Mouse (Mus musculus): ENCODE results near the gene Nip7.

Gene Nip7

DNA sequence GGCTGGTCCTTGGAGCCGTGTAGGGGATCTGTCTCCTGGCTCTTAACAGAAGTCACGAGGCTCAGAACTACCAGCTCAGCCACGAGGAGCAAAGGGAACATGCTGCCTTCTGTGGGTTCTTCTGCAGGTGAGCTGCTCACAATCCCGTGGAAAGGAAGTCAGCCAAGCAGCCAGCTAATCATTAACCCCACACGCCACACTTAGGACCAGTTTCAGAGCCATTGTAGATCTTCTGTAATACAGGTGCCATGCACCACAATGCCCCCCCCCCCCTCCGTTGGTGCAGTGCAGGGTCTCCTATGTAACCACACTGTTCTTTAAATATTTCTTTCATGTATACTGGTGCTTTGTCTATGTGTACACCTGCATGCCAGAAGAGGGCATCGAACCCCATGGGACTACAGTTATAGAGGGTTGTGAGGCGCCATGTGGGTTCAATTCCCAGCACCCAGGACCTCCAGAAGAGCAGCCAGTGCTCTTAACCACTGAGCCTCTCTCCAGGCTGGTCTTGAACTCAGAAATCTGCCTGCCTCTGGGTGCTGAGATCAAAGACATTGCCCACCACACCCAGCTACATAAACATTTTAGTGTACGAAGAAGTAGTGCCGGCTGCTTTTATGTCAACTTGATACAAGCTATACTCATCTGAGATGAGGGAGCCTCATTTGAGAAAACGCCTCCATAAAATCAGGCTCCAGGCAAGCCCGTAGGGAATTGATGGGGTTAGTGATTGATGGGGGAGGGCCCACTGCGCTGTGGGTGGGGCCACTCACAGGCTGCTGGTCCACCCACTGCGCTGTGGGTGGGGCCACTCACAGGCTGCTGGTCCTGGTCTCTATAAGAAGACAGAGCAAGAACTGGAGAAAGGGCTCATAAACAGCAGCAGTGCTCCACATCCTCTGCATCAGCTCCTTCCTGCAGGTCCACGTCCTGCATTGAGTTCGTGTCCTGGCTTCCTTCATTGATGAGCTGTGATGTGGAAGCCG is 9.1 kb downstream of the Nip7 start, which contains the start of gene Tmed6:
Gene Tmed6 (minus strand): TSS at position 134 of the 986 bp plus-strand sequence.
- in situ Hi-C loops (cut with MboI; ENCODE audit: low sequenced_read_pairs) = no loop called here

DNA sequence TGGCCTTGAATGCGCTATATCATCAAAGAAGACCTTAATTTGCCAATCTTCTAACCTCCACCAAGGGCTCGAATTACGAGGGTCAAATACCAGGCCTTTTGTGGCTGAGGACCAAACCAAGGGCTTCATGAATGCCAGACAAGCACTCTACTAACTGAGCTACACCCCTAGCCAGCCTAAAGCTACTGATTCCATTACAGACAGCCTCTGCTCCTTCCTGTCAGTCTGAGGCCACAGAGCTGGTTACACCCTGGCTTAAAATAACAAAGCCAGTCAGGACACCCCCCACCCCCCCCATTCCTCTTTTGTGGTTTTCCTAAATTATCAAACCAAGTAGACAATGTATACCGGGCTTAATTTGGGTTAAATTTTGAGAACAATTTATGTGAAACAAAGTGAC is 17.0 kb downstream of the Nip7 start:
- in situ Hi-C loops (cut with MboI; ENCODE audit: low sequenced_read_pairs) = no loop called here

DNA sequence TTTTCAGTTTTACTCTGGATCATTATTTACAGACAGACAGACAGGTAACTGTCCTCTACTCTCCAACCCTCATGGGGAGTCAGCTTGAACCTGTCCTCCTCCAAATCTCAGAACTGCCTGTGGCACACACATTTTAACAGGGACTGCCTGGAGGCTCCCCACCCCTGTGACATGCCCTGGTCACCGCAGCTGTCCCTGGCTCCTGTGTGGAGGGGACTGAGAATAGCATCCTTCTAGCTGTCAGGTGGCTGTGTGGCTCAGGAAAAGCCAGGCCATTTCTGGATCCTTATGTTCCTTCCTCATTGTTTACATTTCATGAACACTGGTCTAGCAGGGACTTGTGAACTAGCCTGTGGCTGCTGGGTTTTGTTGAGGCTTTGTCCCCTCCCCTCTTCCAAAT is 17.5 kb downstream of the Nip7 start:
- in situ Hi-C loops (cut with MboI; ENCODE audit: low sequenced_read_pairs) = no loop called here

DNA sequence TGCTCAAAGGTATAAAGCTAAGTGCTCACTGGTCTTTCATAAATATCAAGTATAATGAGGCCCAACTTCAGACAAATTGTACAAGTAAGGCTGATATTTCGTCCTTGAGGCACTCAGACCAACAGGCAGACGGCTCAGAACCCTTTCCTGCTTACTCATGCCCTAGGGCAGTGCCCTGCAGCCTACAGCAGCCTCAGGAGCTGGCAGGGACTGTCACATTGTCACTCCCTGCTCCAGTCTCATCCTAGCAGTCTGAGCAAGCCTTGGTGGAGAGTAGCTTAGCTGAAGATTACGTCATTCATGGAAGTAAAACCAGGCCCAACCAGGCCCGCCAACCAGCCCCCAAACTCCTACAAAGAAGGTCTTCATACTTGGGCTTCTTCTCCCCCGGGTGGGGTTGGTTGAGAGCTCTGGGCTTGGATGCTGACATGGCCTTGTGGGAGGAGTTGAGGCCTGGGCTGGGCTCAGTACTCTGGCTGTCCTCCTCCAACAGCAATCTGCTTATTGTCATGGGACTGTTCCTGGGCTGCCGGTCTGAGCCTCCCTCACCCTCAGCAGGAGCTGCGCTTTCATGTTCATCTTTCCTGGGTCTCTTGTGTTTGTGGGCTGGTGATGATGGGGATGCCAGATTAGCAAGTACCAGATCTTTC is 19.7 kb downstream of the Nip7 start:
- in situ Hi-C loops (cut with MboI; ENCODE audit: low sequenced_read_pairs) = no loop called here

DNA sequence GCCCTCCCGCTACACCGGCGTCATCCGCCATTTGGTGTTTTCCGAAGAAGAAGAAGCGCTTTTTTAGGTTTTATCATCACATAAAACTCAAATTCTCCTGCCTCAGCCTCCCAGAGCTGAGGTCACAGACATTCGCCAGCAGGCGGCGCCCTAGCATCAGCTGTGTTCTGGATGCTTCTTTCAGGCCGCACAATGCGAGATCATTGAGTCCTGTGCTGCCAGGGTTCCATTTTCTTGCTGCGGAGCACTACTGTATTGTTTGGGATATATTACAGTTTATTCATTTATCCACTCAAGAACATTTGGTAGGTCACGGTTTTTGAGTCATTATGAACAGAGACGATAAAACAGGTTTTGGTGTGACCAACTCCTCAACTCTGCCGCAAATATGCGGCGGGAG is 28.7 kb downstream of the Nip7 start:
- in situ Hi-C loops (cut with MboI; ENCODE audit: low sequenced_read_pairs) = no loop called here

DNA sequence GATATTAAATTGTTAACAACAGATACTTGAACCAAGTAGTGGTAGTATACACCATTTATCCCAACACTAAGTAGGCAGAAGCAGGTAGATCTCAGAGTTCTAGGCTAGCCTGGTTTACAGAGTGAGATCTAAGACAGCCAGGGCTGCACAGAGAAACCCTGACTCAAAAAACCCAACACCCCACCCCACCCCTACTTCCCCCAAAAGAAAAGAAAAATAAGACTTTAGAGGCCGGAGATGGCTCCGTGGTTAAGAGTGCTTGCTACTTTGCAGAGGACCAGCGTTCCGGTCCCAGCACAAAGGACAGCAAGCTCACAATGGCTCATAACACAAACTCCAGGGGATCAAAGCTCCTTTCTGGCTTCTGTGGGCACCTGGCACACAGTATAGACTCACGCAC is 29.3 kb downstream of the Nip7 start:
- in situ Hi-C loops (cut with MboI; ENCODE audit: low sequenced_read_pairs) = no loop called here

DNA sequence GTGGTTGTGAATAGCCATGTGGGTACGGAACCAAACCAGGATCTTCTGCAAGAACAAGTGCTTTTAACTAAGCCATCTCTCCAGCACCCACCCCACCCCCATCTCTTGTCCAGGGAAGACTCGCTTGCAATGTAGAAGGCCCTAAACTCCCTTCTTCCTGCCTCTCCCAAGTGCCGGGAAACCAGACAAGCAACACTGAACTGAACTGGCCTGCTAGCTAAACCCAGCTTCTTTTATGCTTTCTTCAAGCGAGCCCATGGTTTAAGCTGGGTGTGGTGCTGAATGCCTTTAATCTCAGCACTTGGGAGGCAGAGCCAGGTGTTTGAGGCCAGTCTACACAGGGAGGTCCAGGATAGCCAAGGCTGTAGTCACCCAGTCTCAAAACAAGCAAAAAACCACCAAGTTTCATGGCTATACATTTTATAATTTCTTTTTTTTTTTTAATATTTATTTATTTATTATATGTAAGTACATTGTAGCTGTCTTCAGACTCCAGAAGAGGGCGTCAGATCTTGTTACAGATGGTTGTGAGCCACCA is 31.9 kb downstream of the Nip7 start:
- in situ Hi-C loops (cut with MboI; ENCODE audit: low sequenced_read_pairs) = no loop called here

DNA sequence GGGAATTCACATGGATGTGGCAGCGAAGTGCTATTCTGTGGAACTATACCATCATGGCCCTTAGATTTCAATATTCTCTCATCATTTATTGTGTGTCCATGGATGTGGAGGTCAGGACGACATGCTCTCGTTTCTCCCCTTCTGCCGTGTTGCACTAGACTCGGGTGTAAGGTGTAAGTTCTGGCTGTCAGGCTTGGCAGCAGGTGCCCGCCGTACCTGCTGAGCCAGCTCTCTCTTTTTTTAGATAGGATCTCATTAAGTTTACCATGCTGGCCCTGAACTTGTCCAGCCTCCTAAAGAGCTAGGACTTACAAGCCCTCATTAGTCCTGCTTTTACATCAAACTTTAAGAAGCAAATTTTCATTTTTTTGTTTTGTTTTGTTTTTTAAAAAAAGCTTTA is 33.9 kb downstream of the Nip7 start:
- in situ Hi-C loops (cut with MboI; ENCODE audit: low sequenced_read_pairs) = no loop called here

DNA sequence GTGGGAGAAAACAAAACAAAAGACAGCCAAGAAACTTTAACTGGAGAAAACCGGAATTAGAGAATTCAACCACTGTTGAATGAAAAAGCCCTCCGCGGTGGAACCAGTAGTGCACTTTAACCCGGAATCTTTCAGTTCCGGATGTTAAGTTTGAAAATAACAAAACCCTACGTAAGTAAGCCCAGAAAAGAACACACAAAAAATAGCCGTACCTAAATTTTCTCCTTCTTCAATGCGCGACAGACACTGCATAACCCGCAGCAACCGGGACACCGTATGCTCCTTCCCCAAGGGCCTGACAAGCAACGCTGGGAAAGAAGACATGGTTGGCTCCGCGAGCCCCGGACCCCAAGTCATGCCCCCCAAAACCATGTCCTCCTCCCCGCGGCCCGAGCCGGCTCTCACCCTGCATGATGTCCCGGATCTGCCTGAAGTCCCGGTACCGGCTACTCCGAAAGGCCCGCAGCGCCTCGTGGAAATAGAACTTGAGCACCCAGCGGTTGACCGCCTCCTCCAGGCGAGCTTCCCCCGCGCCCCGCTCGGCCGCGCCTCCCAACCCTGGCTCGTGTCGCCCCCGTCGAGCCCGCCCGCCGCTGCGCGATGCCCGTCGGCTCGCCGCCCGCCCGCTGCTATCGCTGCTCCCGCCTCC is 39.2 kb downstream of the Nip7 start:
- in situ Hi-C loops (cut with MboI; ENCODE audit: low sequenced_read_pairs) = no loop called here

DNA sequence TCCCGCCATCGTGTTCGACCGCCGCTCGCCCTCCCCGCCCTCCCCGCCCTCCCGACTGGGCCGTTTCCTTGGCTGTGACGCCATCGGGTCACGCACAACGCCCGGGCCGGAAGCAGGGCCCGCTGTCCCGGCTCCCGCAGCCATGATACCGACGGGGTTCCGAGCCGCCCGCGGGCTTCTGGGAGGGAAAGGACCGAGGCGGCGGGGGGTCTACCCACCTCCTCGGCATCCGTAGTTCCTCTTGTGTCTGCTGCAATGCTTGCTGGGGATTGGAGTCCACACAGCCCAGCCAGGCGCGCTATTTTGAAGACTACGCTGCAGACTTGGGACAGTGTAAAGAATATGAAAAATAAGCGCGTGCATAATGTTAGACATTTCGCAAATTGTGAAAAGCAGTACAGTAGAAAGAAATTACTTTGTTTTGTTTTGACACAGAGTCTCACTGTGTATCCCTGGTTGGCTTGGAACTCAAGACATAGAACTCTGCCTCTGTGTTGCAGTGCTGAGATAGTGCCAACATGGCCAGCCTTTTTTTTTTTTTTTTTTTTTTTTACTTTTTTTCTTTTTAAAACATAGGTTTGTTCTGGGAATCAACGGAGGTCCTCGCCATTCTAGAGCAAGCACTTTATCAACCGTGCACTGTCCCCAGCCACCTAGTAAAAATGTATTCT is 39.8 kb downstream of the Nip7 start, which contains the start of gene Terf2:
Gene Terf2 (minus strand): TSS at position 182 of the 671 bp plus-strand sequence.
- in situ Hi-C loops (cut with MboI; ENCODE audit: low sequenced_read_pairs) = no loop called here

DNA sequence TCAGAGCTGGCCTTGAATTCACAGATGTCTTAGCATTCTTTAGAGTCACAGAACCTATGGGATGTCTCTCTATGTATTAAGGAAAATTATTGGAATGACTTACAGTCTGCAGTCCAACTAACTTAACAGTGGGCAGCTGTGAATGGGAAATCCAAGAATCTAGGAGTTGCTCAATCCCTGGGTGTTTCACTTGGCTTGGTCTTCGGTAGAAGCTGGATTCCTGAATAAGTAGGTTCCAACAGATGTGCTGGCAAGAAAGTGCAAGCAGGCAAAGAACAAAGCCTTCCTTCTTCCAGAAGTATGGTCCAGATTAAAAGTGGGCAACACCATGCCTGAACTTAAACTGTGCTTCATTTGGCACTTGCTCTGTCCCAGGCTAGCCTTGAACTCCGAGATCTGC is 44.0 kb downstream of the Nip7 start:
- in situ Hi-C loops (cut with MboI; ENCODE audit: low sequenced_read_pairs) = loop anchor here (25.0 kb wide), 1 partner anchor 462 kb away; no protein-coding TSS in a partner anchor

DNA sequence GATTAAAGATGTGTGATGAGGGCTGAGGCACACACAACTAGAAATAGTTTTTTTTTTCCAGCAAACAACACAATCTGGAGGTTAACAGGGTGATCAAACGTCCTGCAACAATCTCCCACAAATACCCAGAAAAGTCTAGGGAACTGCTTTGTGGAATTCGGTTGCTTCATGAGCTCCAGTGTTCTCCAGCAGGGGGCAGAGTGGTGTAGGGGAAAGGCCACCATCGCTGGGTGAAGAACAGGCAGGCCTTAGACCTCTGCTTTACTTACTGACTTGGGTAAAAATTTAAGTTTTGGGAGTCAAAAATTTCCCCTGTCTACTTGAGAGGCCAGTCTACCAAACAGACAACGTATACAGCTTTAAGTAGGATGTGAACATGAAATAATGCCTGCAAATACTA is 47.9 kb downstream of the Nip7 start:
- in situ Hi-C loops (cut with MboI; ENCODE audit: low sequenced_read_pairs) = loop anchor here (25.0 kb wide), 1 partner anchor 458 kb away; no protein-coding TSS in a partner anchor

DNA sequence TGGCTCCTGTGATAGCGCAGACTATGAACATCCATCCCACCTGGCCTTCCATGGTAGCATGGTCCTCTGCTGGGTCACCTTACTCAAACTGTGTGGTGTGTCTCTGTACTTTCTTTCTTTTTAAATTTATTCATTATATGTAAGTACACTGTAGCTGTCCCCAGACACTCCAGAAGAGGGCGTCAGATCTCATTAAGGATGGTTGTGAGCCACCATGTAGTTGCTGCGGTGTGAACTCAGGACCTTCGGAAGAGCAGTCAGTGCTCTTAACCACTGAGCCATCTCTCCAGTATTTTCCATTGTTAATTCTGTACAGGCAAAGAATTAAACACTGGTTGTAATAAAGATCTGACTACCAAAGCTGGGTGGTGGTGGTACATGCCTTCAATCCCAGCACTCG is 51.4 kb downstream of the Nip7 start:
- in situ Hi-C loops (cut with MboI; ENCODE audit: low sequenced_read_pairs) = loop anchor here (25.0 kb wide), 1 partner anchor 454 kb away; no protein-coding TSS in a partner anchor

DNA sequence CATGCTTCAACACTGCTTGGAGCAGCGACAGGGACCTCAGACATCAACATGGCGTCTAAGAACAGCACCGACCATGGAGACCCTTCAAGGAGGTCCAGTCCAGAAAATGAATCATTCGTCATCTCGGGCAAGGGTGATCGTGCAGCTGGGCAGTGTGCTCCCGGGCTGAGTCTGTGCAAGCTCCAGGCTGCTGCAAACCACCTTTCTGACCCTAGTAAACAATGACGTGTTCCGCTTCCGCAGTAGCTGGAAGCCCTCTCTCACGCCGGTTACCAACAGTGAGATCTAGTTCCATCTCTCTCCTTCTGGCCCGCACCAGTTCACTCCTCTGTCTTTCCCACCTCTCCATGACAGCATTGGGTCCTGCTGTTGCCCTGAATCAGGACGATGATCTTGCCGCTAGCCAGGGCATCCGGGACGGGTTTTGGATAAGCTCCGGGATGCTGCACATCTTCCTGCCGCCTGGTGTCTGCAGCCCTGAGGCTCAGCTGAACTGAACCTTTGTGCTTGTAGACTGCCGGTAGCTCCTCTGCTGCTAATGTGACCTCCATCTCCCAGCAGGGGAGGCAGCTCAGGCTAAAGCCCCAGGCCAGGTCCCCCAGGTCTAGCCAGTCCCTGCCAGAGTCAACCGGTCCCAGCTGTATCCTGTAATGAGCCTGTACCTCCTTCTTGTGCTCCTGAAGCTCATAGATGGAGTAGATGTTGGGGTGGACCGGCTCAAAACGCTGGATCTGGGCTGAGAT is 52.5 kb downstream of the Nip7 start:
- in situ Hi-C loops (cut with MboI; ENCODE audit: low sequenced_read_pairs) = loop anchor here (25.0 kb wide), 1 partner anchor 453 kb away; no protein-coding TSS in a partner anchor

DNA sequence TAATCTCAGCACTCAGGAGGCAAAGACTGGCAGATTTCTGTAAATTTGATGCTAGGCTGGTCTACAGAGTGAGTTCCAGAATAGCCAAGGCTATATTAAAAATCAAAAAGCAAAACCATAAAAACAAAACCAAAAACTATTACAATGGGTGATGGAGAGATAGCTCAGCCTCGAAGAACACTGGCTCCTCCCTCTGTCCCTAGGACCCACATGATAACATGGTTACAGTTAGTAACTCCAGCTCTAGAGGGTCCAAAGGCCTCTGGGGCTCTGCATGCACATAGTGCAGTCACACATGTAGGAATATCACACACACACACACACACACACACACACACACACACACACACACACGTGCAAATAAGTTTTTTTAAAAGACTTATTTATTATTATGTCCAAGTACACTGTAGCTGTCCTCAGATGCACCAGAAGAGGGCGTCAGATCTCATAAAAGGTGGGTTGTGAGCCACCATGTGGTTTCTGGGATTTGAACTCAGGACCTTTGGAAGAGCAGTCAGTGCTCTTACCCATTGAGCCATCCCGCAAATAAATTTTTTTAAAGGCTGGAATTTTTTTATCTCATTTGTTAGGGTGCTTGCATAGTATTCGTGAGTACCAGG is 53.2 kb downstream of the Nip7 start:
- in situ Hi-C loops (cut with MboI; ENCODE audit: low sequenced_read_pairs) = loop anchor here (25.0 kb wide), 1 partner anchor 452 kb away; no protein-coding TSS in a partner anchor

Data from CH12F3 (cell line).